In genomic region chrX:17564732-17565131, GRCm38 (mm10) we compare ENCODE assay signal across 30 mouse cellular contexts. TPM values are rescaled to one million over a fixed set of nuclear protein-coding genes. Genes with fewer than 3 reads are reported as not detected.
DNase-seq lines count a peak whose midpoint lies in the region; ATAC-seq and TF ChIP-seq lines count a peak whose summit lies in the region.
"Had no signal": no experiment of that assay in that cellular context is flagged by ENCODE, and none has a peak within 500 bp of the region (broad histone marks: within the 10 kb centered on the region; RNA-seq: fewer than 3 reads in every experiment).

No protein-coding gene starts in this region.

- H3K9me3 ChIP-seq in hindbrain, embryonic 10.5 days: no peaks in the 10 kb centered on the region
- H3K9me3 ChIP-seq in hindbrain, postnatal 0 days (ENCODE audit: low read length): no peaks in the 10 kb centered on the region
- no peaks in the 10 kb centered on the region for H3K9me3 ChIP-seq in MEL (replicated peaks; ENCODE audit: insufficient read depth, low read length)
- H3K9me3 ChIP-seq: embryonic facial prominence, embryonic 12.5 days; embryonic facial prominence, embryonic 15.5 days; forebrain, embryonic 12.5 days; G1E; heart, embryonic 10.5 days; heart, embryonic 13.5 days; hindbrain, embryonic 12.5 days; hindbrain, embryonic 15.5 days; intestine, embryonic 15.5 days had no signal

- H3K4me3 ChIP-seq in hindbrain, embryonic 10.5 days: no peak overlapping the region
- H3K4me3 ChIP-seq in hindbrain, postnatal 0 days (ENCODE audit: low read length): no peak overlapping the region
- no peak overlapping the region for H3K4me3 ChIP-seq in MEL (ENCODE audit: control insufficient read depth in 1 of 2, insufficient read depth in 1 of 2, low read depth in 2 of 2, low read length in 2 of 2)
- H3K4me3 ChIP-seq in bone marrow macrophage, adult 2 months (ENCODE audit: insufficient read depth, low read length): no peak overlapping the region
- H3K4me3 ChIP-seq: embryonic facial prominence, embryonic 12.5 days; embryonic facial prominence, embryonic 15.5 days; forebrain, embryonic 12.5 days; gastrocnemius, adult 2 months; heart, adult 2 months; heart, embryonic 10.5 days; heart, embryonic 13.5 days; hindbrain, embryonic 12.5 days; hindbrain, embryonic 15.5 days; intestine, embryonic 15.5 days had no signal

- no peak for DNase-seq in hindbrain, embryonic 10.5 days (ENCODE audit: low spot score)
- no peak for DNase-seq in hindbrain, postnatal 0 days (ENCODE audit: low spot score)
- peak; percentile 43 for DNase-seq in MEL (ENCODE audit: low read depth, low spot score)
- no peak for DNase-seq in layer of hippocampus, adult 9-10 months (ENCODE audit: low spot score)
- DNase-seq in right cerebral cortex, postnatal 14 days: no peak
- DNase-seq: adrenal gland, adult 8-10 months; adrenal gland, postnatal 25 days; B cell, adult 2 months; cerebellum, adult 18-20 months; cerebellum, adult 9-10 months; cerebellum, postnatal 14 days; forebrain, postnatal 0 days; gastrocnemius, adult 2 months; gastrocnemius, postnatal 14 days; heart, adult 2 months; heart, postnatal 14 days; heart, postnatal 4 days had no signal

- H3K27ac ChIP-seq in hindbrain, embryonic 10.5 days: peak overlapping the region; percentile 62
- H3K27ac ChIP-seq in hindbrain, postnatal 0 days: no peak overlapping the region
- H3K27ac ChIP-seq in MEL (ENCODE audit: control insufficient read depth, low read depth, low read length): no peak overlapping the region
- H3K27ac ChIP-seq in bone marrow macrophage, adult 2 months (ENCODE audit: insufficient read depth, low read depth, low read length): peak overlapping the region; percentile 66
- H3K27ac ChIP-seq: embryonic facial prominence, embryonic 12.5 days; embryonic facial prominence, embryonic 15.5 days; forebrain, embryonic 12.5 days; gastrocnemius, adult 2 months; heart, adult 2 months; heart, embryonic 10.5 days; heart, embryonic 13.5 days; hindbrain, embryonic 12.5 days; hindbrain, embryonic 15.5 days; intestine, embryonic 15.5 days had no signal

- no peaks in the 10 kb centered on the region for H3K27me3 ChIP-seq in hindbrain, embryonic 10.5 days (ENCODE audit: insufficient read depth, poor library complexity, severe bottlenecking)
- no peaks in the 10 kb centered on the region for H3K27me3 ChIP-seq in hindbrain, postnatal 0 days (ENCODE audit: insufficient read depth, low read length)
- no peaks in the 10 kb centered on the region for H3K27me3 ChIP-seq in MEL (ENCODE audit: control insufficient read depth in 1 of 2, insufficient read depth in 2 of 2, low read length in 2 of 2)
- H3K27me3 ChIP-seq: CH12.LX; embryonic facial prominence, embryonic 12.5 days; embryonic facial prominence, embryonic 15.5 days; forebrain, embryonic 12.5 days; heart, embryonic 13.5 days; hindbrain, embryonic 12.5 days; hindbrain, embryonic 15.5 days; intestine, embryonic 15.5 days had no signal

- H3K36me3 ChIP-seq in hindbrain, embryonic 10.5 days: no peaks in the 10 kb centered on the region
- no peaks in the 10 kb centered on the region for H3K36me3 ChIP-seq in hindbrain, postnatal 0 days (ENCODE audit: insufficient read depth, low read length)
- H3K36me3 ChIP-seq in MEL (ENCODE audit: control insufficient read depth in 1 of 2, insufficient read depth in 2 of 2, low read length in 2 of 2): peaks cover 0 to 16% of the 10 kb centered on the region in 2 experiments; a peak in 3 of 4 replicates
- H3K36me3 ChIP-seq: embryonic facial prominence, embryonic 12.5 days; embryonic facial prominence, embryonic 15.5 days; forebrain, embryonic 12.5 days; heart, embryonic 10.5 days; hindbrain, embryonic 12.5 days; hindbrain, embryonic 15.5 days; intestine, embryonic 15.5 days had no signal

- no peak for ATAC-seq in hindbrain, postnatal 0 days
- peak; percentile 47 for ATAC-seq in megakaryocyte, adult 5-6 weeks (ENCODE audit: poor library complexity, severe bottlenecking)
- ATAC-seq: activated CD4-positive, CD25-positive, alpha-beta regulatory T cell, adult 4 months; forebrain, postnatal 0 days; intestine, embryonic 15.5 days had no signal

- no peak for TF ChIP-seq CTCF in hindbrain, postnatal 0 days (IDR thresholded peaks at IDR 0.05; ENCODE audit: low read depth)
- no peak for TF ChIP-seq CTCF in MEL (IDR thresholded peaks at IDR 0.05 in 2 of 3, conservative IDR thresholded peaks at IDR 0.05 in 1 of 3; ENCODE audit: control insufficient read depth in 1 of 3, insufficient read depth in 1 of 3, low read depth in 2 of 3, low read length in 3 of 3, poor library complexity in 1 of 3, severe bottlenecking in 1 of 3)
- TF ChIP-seq CTCF in bone marrow macrophage, adult 2 months (IDR thresholded peaks at IDR 0.05; ENCODE audit: low read depth, low read length): no peak

- H3K4me1 ChIP-seq in hindbrain, embryonic 10.5 days (replicated peaks): peaks cover 9% of the 10 kb centered on the region; the same call in 1 of the 2 replicates
- no peaks in the 10 kb centered on the region for H3K4me1 ChIP-seq in hindbrain, postnatal 0 days (ENCODE audit: insufficient read depth, low read length)
- no peaks in the 10 kb centered on the region; a peak in 2 of 4 replicates for H3K4me1 ChIP-seq in MEL (ENCODE audit: control insufficient read depth in 1 of 2, insufficient read depth in 2 of 2, low read length in 2 of 2)
- H3K4me1 ChIP-seq in bone marrow macrophage, adult 2 months (ENCODE audit: control insufficient read depth, insufficient read depth, low read length): peaks cover 10% of the 10 kb centered on the region
- H3K4me1 ChIP-seq: embryonic facial prominence, embryonic 12.5 days; embryonic facial prominence, embryonic 15.5 days; forebrain, embryonic 12.5 days; heart, embryonic 10.5 days; heart, embryonic 13.5 days; hindbrain, embryonic 15.5 days; intestine, embryonic 15.5 days had no signal

- H3K9ac ChIP-seq in hindbrain, postnatal 0 days (replicated peaks; ENCODE audit: low read length): no peak overlapping the region
- no peak overlapping the region for H3K9ac ChIP-seq in MEL (ENCODE audit: control insufficient read depth, low read depth, low read length, poor library complexity, severe bottlenecking)
- H3K9ac ChIP-seq: embryonic facial prominence, embryonic 12.5 days; embryonic facial prominence, embryonic 15.5 days; forebrain, embryonic 12.5 days; forebrain, postnatal 0 days; heart, embryonic 13.5 days; hindbrain, embryonic 12.5 days; hindbrain, embryonic 15.5 days; intestine, embryonic 15.5 days had no signal

- no peak overlapping the region for H3K4me2 ChIP-seq in hindbrain, postnatal 0 days (ENCODE audit: low read depth, low read length)
- H3K4me2 ChIP-seq: embryonic facial prominence, embryonic 12.5 days; embryonic facial prominence, embryonic 15.5 days; forebrain, embryonic 12.5 days; heart, embryonic 13.5 days; hindbrain, embryonic 12.5 days; hindbrain, embryonic 15.5 days; intestine, embryonic 15.5 days had no signal

- no peak for TF ChIP-seq POLR2A in MEL (IDR thresholded peaks at IDR 0.05; ENCODE audit: control insufficient read depth in 1 of 2, insufficient read depth in 1 of 2, low read depth in 1 of 2, low read length in 2 of 2, poor library complexity in 1 of 2)
- TF ChIP-seq POLR2A in bone marrow macrophage, adult 2 months (IDR thresholded peaks at IDR 0.05; ENCODE audit: borderline replicate concordance, low read depth, low read length): no peak

- TF ChIP-seq EP300 in MEL (IDR thresholded peaks at IDR 0.05; ENCODE audit: low read depth in 1 of 2, low read length in 2 of 2): peak in 1 of 2 experiments; percentile 30; a peak in 1 of 4 replicates

- TF ChIP-seq RAD21 in MEL (IDR thresholded peaks at IDR 0.05; ENCODE audit: low read depth, low read length): no peak

- H3K79me2 ChIP-seq in MEL (ENCODE audit: control insufficient read depth, insufficient read depth, low read length, poor library complexity): 0 out of 2 replicates have a peak, but pooled peaks cover 2% of the 10 kb centered on the region

TF ChIP-seq in MEL, 35 proteins besides CTCF, POLR2A, EP300 and RAD21:
- TF ChIP-seq ZNF384 (IDR thresholded peaks at IDR 0.05; ENCODE audit: low read depth, low read length) (peak; percentile 60), ZC3H11A (IDR thresholded peaks at IDR 0.05; ENCODE audit: low read depth, low read length) (no peak), SIN3A (IDR thresholded peaks at IDR 0.05; ENCODE audit: low read length) (peak; percentile 23; the same call in 1 of the 2 replicates)

RNA-seq across cellular contexts. Expression of gene Fundc1, which starts 7.4 kb away (rescaled TPM):
- polyA plus RNA-seq in hindbrain, embryonic 10.5 days (2016; fragmentation: Nextera tagmentation; extraction: Ambion mirVana): 39.2 and 44.7 TPM in 2 replicates
- total RNA-seq in hindbrain, postnatal 0 days (2014; rRNA removed): 31.4 and 31.5 TPM in 2 replicates
- polyA plus RNA-seq in hindbrain, postnatal 0 days (2015; fragmentation: Nextera tagmentation; extraction: Ambion mirVana): 55.1 and 59.3 TPM in 2 replicates
- total RNA-seq in MEL (2012; rRNA removed): 16.5 and 18.3 TPM in 2 replicates
- polyA plus RNA-seq in MEL (2012; ENCODE audit: insufficient read depth in 1 of 2, insufficient read length in 2 of 2, low read depth in 1 of 2, low replicate concordance in 2 of 2, missing spikeins in 1 of 2): 10 to 100 TPM in 1 of 2 experiments, not detected in 1; 29.4 TPM
- polyA plus RNA-seq in bone marrow macrophage, adult 2 months (2012; ENCODE audit: insufficient read depth, insufficient read length, missing spikeins): 57.5 and 60.2 TPM in 2 replicates
- total RNA-seq in megakaryocyte, adult 5-6 weeks (2015): 36.6 and 37.7 TPM in 2 replicates
- 40.7 and 56.7 TPM in 2 replicates for total RNA-seq in megakaryocyte, adult 5-6 weeks (2017)

Comparison
In these comparisons a context has a peak if more than half of its experiments do, and no peak if none do; other contexts are left out.
1. H3K27ac ChIP-seq: peak in hindbrain, embryonic 10.5 days (single experiment) and bone marrow macrophage, adult 2 months (single experiment); none in hindbrain, postnatal 0 days (single experiment) and MEL (single experiment).